Mouse (Mus musculus): ENCODE results near the gene Stxbp4. TPM values are rescaled to one million over a fixed set of nuclear protein-coding genes. Genes with fewer than 3 reads are reported as not detected.

The Stxbp4 gene
- polyA plus RNA-seq, 1 experiment from 2014 or later, result 12.3 TPM

DNA sequence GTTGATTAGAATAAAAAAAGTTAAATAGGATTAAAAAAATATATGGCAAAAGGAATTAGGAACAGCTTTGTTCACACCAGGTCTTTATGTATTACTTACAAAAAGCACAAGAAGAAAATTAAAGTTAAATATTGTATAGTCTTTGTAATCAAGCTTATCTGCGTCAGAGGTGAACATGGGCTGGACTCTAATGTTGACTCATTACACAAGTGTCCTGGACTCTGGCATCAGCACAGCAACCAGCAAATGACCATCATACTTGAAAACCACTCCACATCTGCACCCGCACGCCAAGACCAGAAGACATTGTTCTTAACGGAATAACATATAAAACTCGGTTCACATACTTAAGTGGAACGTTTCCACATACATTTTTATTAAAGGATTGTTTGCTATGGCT lies 29.4 kb upstream of the Stxbp4 start:
- no peaks in the 10 kb centered on the region for H3K27me3 ChIP-seq
- H3K9me3 ChIP-seq (replicated peaks), result no peaks in the 10 kb centered on the region
- no peak overlapping the region for H3K4me2 ChIP-seq
- peaks cover 24% of the 10 kb centered on the region for H3K4me1 ChIP-seq (replicated peaks)
- H3K9ac ChIP-seq, result no peak overlapping the region
- WGBS, result 93% methylated on average over 6 of the region's 6 CpGs
- H3K4me3 ChIP-seq, result no peak overlapping the region
- peaks cover 11% of the 10 kb centered on the region; the same call in 1 of the 2 replicates for H3K36me3 ChIP-seq
- no peak overlapping the region for H3K27ac ChIP-seq
- ATAC-seq (replicated peaks; ENCODE audit: insufficient number of reproducible peaks, insufficient read depth, low FRiP score, low read depth), result no peak

DNA sequence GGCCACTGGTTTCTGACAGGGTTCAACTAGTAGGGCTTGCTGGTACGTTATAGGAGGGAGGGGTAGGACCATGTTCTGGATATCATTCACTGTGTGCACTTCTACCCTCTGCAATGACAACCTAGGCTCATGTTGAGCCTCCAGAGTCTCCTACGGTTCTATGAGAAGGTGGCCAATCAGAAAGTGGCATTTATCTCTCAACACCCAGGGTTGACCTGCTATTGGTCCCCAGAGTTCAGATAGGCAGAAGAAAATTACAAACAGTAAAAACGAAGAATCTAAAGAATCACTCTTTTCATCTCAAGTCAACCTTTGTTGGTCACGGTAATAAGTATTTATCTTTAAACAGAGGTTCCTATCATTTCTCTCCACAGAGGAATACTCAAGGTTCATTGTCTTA lies 29.0 kb upstream of the Stxbp4 start:
- no peak overlapping the region for H3K4me2 ChIP-seq

DNA sequence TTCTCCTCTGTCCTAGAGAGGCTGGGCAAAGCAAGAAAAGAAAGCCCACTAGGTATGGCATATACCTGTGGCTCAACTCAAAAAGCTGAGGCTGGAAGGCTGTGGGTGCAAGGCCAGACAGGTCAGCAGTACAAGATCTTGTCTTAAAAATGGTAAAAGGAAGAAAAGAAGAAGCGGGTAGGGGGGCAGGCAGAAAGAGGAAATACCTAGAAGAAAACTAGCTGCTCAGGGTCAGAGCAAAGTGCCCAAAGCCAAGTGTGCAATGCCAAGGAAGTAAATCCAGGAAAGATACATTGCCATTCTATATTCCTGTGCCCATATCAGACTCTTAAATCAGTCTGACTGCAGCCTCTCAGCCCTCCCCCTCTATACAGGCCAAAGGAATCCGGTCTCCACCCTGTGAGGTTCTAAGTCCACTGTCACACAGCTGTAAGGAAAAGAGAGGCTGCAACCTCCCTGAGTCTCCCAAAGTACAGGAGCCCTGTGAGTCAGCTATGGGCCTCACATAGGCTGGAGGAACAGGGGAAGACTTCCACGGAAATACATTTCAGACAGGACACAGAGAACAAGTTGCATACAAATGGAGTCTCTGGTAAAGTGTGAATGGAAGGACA lies 28.4 kb upstream of the Stxbp4 start:
- Histone ChIP-seq H3K4me3 (no peak overlapping the region), H3K36me3 (peaks cover 10% of the 10 kb centered on the region; the same call in 1 of the 2 replicates), H3K4me1 (replicated peaks) (peaks cover 24% of the 10 kb centered on the region), H3K9me3 (replicated peaks) (no peaks in the 10 kb centered on the region), H3K4me2 (no peak overlapping the region), H3K27ac (0 out of 2 replicates have a peak overlapping the region, but pooled peaks have one; percentile 60), H3K9ac (no peak overlapping the region), H3K27me3 (no peaks in the 10 kb centered on the region)
- 61% methylated on average over 3 of the region's 3 CpGs for whole genome bisulfite sequencing
- no peak for ATAC-seq (replicated peaks; ENCODE audit: insufficient number of reproducible peaks, insufficient read depth, low FRiP score, low read depth)

More for the DNA sequence above, 29.0 kb upstream of the Stxbp4 start:
- no peak overlapping the region for H3K4me3 ChIP-seq
- H3K4me1 ChIP-seq (replicated peaks), result peaks cover 24% of the 10 kb centered on the region
- no peak overlapping the region for H3K27ac ChIP-seq
- H3K36me3 ChIP-seq, result peaks cover 10% of the 10 kb centered on the region; the same call in 1 of the 2 replicates
- H3K9me3 ChIP-seq (replicated peaks), result no peaks in the 10 kb centered on the region
- no peak overlapping the region for H3K9ac ChIP-seq
- 80% methylated on average over 4 of the region's 4 CpGs for WGBS
- no peaks in the 10 kb centered on the region for H3K27me3 ChIP-seq
- no peak for ATAC-seq (replicated peaks; ENCODE audit: insufficient number of reproducible peaks, insufficient read depth, low FRiP score, low read depth)

DNA sequence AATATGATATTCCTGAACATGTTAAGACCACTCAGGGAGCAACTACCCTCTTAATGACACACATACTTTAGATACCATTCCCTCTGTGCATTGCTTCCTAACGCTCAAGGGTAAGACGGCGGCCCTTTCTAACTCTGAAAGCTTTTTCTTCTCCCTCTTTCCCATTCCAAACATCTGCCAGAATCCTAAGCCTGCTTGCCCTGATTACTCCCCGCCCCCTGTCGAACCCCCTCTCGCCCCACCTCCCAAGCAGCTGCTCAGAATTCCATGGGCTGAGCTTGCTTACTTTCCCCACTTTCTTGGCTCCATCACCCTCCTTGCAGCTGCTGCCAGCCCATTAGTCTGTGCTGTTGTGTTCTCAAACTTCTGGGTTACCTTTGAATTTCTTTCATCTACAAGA lies 27.3 kb upstream of the Stxbp4 start:
- Histone ChIP-seq H3K27me3 (no peaks in the 10 kb centered on the region), H3K27ac (peak overlapping the region; percentile 60), H3K4me3 (no peak overlapping the region), H3K4me1 (replicated peaks) (peaks cover 24% of the 10 kb centered on the region), H3K9ac (no peak overlapping the region), H3K36me3 (peaks cover 10% of the 10 kb centered on the region; the same call in 1 of the 2 replicates), H3K4me2 (peak overlapping the region; percentile 32), H3K9me3 (replicated peaks) (no peaks in the 10 kb centered on the region)
- peak; percentile 55; the same call in 1 of the 2 replicates for ATAC-seq (replicated peaks; ENCODE audit: insufficient number of reproducible peaks, insufficient read depth, low FRiP score, low read depth)
- WGBS, result 14% methylated on average over 6 of the region's 6 CpGs

DNA sequence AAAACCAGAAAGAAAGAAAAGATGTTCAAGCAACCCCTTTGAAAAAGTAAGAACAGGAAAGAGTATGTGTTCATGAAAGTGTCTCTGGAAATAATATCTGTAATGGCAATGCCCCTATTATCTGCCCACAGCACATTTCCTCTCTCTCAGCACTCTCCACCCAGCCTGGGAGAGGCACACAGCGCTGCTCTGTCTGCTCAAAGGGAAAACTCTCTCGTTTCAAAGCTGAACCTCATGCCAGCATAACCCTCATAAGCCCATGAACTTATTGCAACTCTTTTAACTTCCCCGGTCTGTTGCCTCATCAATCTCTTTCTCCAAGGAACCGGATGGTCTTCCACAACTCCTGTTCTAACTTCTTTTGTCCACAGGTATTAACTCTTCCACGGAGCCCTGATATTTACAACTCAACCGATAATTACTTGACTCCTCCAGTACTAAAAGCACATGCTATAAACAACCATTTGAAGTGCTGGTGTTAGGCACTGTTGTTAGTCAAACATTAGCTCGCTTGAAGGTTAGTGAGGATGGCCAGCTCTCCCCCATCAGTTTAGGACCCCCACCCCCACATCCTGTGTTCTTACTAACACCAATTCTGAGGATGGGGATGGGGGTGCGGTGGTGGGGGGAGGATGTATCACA lies 26.6 kb upstream of the Stxbp4 start:
- Histone ChIP-seq H3K9ac (no peak overlapping the region), H3K4me2 (peak overlapping the region; percentile 32; the same call in 1 of the 2 replicates), H3K27ac (peak overlapping the region; percentile 60), H3K36me3 (peaks cover 3% of the 10 kb centered on the region; the same call in 1 of the 2 replicates), H3K4me3 (no peak overlapping the region), H3K9me3 (replicated peaks) (no peaks in the 10 kb centered on the region), H3K27me3 (no peaks in the 10 kb centered on the region), H3K4me1 (replicated peaks) (peaks cover 24% of the 10 kb centered on the region)
- 22% methylated on average over 8 of the region's 8 CpGs for WGBS
- ATAC-seq (replicated peaks; ENCODE audit: insufficient number of reproducible peaks, insufficient read depth, low FRiP score, low read depth), result no peak; the same call in 1 of the 2 replicates

- WGBS, result 63% methylated on average over 5 of the region's 5 CpGs
- peaks cover 24% of the 10 kb centered on the region for H3K4me1 ChIP-seq (replicated peaks)
- no peak overlapping the region for H3K4me2 ChIP-seq
- H3K36me3 ChIP-seq, result peaks cover 3% of the 10 kb centered on the region; the same call in 1 of the 2 replicates
- H3K9ac ChIP-seq, result no peak overlapping the region
- H3K27me3 ChIP-seq, result no peaks in the 10 kb centered on the region
- no peaks in the 10 kb centered on the region for H3K9me3 ChIP-seq (replicated peaks)
- H3K27ac ChIP-seq, result peak overlapping the region; percentile 60
- no peak overlapping the region for H3K4me3 ChIP-seq
- ATAC-seq (replicated peaks; ENCODE audit: insufficient number of reproducible peaks, insufficient read depth, low FRiP score, low read depth), result no peak; the same call in 1 of the 2 replicates
These were observed 25.9 kb upstream of the Stxbp4 start for GRCm38 (mm10) chr11:90663618-90664297.

DNA sequence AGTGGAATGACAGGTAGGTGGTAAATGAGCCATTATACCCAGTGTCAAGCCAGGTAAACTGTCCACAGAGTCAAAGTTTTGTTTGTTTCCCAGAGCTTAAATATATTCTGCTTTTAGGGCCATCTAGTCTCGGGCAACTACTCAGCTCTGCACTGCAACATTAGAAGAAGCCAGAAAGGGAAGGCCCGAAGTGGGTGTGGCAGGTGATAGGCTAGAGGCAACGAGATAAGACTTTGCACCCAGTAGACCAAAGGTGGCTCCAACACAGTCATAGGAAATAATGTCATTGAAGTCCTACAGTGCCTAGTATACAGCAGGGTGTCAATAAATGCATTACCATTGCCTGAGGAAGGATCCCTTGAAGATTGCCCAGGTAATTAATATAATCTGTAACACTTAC lies 25.2 kb upstream of the Stxbp4 start:
- no peak overlapping the region for H3K4me2 ChIP-seq
- H3K9ac ChIP-seq, result no peak overlapping the region
- H3K4me3 ChIP-seq, result no peak overlapping the region
- WGBS, result 54% methylated on average over 3 of the region's 3 CpGs
- ATAC-seq (replicated peaks; ENCODE audit: insufficient number of reproducible peaks, insufficient read depth, low FRiP score, low read depth), result no peak
- no peaks in the 10 kb centered on the region for H3K9me3 ChIP-seq (replicated peaks)
- no peaks in the 10 kb centered on the region for H3K27me3 ChIP-seq
- peaks cover 3% of the 10 kb centered on the region; the same call in 1 of the 2 replicates for H3K36me3 ChIP-seq
- no peak overlapping the region for H3K27ac ChIP-seq
- peaks cover 24% of the 10 kb centered on the region for H3K4me1 ChIP-seq (replicated peaks)

GRCm38 (mm10) chr11:90660662-90661061 lies 22.8 kb upstream of the Stxbp4 start:
- Histone ChIP-seq H3K27me3 (no peaks in the 10 kb centered on the region), H3K4me2 (no peak overlapping the region), H3K36me3 (peaks cover 19% of the 10 kb centered on the region), H3K9ac (no peak overlapping the region), H3K4me1 (replicated peaks) (peaks cover 19% of the 10 kb centered on the region), H3K27ac (no peak overlapping the region), H3K9me3 (replicated peaks) (no peaks in the 10 kb centered on the region), H3K4me3 (no peak overlapping the region)
- WGBS, result 78% methylated on average over 4 of the region's 4 CpGs
- ATAC-seq (replicated peaks; ENCODE audit: insufficient number of reproducible peaks, insufficient read depth, low FRiP score, low read depth), result no peak

GRCm38 (mm10) chr11:90657527-90657926 lies 19.6 kb upstream of the Stxbp4 start:
- no peak for ATAC-seq (replicated peaks; ENCODE audit: insufficient number of reproducible peaks, insufficient read depth, low FRiP score, low read depth)
- 88% methylated on average over 12 of the region's 12 CpGs for WGBS
- Histone ChIP-seq H3K4me2 (no peak overlapping the region), H3K27ac (no peak overlapping the region), H3K4me3 (no peak overlapping the region), H3K9ac (no peak overlapping the region), H3K9me3 (replicated peaks) (no peaks in the 10 kb centered on the region), H3K36me3 (peaks cover 26% of the 10 kb centered on the region), H3K27me3 (no peaks in the 10 kb centered on the region), H3K4me1 (replicated peaks) (no peaks in the 10 kb centered on the region; the same call in 1 of the 2 replicates)

DNA sequence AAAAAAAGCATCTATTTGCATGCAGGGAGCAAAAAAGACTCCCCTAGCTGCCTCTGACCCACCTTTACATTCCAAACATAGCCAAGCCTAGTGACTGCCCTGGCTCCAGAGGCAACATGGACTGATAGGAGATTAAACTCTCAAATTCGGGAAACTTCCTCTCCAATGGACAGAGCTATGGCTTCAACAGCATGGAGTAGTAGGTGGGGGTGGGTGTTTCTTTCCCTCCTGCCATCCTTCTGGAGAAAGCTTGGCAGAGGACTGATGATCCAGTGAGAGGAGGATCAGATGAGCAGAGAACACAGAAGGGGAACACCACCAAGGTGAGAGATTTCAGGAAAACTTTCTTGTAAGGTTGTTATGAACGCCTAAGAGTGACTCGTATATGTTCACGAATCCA lies 14.7 kb upstream of the Stxbp4 start:
- Histone ChIP-seq H3K9ac (no peak overlapping the region), H3K4me1 (replicated peaks) (no peaks in the 10 kb centered on the region; the same call in none of the 2 replicates), H3K36me3 (peaks cover 49% of the 10 kb centered on the region), H3K4me3 (no peak overlapping the region), H3K9me3 (replicated peaks) (no peaks in the 10 kb centered on the region), H3K27ac (no peak overlapping the region), H3K4me2 (no peak overlapping the region), H3K27me3 (no peaks in the 10 kb centered on the region)
- WGBS, result 82% methylated on average over 4 of the region's 4 CpGs
- no peak for ATAC-seq (replicated peaks; ENCODE audit: insufficient number of reproducible peaks, insufficient read depth, low FRiP score, low read depth)

DNA sequence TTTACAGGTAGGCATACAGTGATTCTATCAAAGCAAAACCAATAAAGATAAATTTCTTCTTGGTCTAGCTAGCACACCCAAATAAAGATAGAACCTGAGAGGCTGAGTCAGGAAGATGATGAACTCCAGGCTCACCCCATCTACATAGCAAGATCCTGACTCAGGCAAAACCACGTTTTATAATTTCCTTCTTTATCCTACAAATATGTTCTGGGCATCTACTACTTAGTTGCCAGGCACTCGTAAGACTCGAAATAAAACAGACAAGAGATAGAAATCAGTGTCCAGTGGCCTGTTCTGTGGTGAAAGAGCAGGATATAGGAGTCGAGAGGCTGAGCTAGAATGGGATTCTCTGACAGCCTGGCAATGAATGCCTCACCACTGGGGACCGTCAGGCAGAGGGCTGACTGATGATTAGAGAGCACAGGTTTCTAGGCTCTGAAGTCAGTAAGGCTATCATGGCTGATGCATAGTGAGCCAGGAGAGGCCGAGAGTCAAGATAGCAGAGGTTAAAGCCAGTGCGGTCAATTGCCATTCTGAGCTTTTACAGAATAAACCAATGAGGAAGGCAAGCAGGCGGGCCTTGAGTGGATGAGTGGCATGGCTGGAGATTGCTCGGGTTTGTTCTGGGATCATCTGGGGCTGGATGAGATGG lies 12.5 kb upstream of the Stxbp4 start:
- Histone ChIP-seq H3K4me3 (no peak overlapping the region), H3K9ac (no peak overlapping the region), H3K36me3 (peaks cover 54% of the 10 kb centered on the region), H3K4me2 (no peak overlapping the region), H3K9me3 (replicated peaks) (no peaks in the 10 kb centered on the region), H3K27me3 (no peaks in the 10 kb centered on the region), H3K27ac (no peak overlapping the region), H3K4me1 (replicated peaks) (no peaks in the 10 kb centered on the region; the same call in none of the 2 replicates)
- ATAC-seq (replicated peaks; ENCODE audit: insufficient number of reproducible peaks, insufficient read depth, low FRiP score, low read depth), result no peak
- 47% methylated on average over 9 of the region's 9 CpGs for WGBS
